Mouse (Mus musculus) MEL (cell line): ENCODE measurements around the gene Zc2hc1b. TPM values are rescaled to one million over a fixed set of nuclear protein-coding genes. Genes with fewer than 3 reads are reported as not detected.

Experiments used
- DNase-seq: peaks from one replicate; pipeline ENCODE4 v3.0.0; 2011; ENCODE audit warnings: low read depth, low spot score
- H3K27ac ChIP-seq: 2 replicates; pipeline ENCODE4 v1.5.1; 2012; ENCODE audit warnings: low read depth, mild to moderate bottlenecking, control low read depth, low read length, moderate library complexity; ENCODE audit not compliant: control insufficient read depth
- H3K27me3 ChIP-seq, 2 experiments: fragments of 150-350 bp in 1 of 2; sonication (generic) in 1 of 2; 2 replicates each; pipeline ENCODE4 v1.6.1; 2012; ENCODE audit warnings: low read length in 2 of 2, mild to moderate bottlenecking in 2 of 2, improper control_type of control experiment in 1 of 2, moderate library complexity in 1 of 2; ENCODE audit not compliant: insufficient read depth in 2 of 2, control insufficient read depth in 1 of 2
- H3K36me3 ChIP-seq, 2 experiments: 2 replicates each; pipeline ENCODE4 v1.6.1; 2012 to 2014; ENCODE audit warnings: low read length in 2 of 2, improper control_type of control experiment in 1 of 2, inconsistent platforms in 1 of 2, mild to moderate bottlenecking in 1 of 2; ENCODE audit not compliant: insufficient read depth in 2 of 2, control insufficient read depth in 1 of 2
- H3K4me1 ChIP-seq, 2 experiments: fragments of 150-350 bp in 1 of 2; sonication (generic) in 1 of 2; 2 replicates each; pipeline ENCODE4 v1.6.1; 2012; ENCODE audit warnings: low read length in 2 of 2, improper control_type of control experiment in 1 of 2, mild to moderate bottlenecking in 1 of 2; ENCODE audit not compliant: insufficient read depth in 2 of 2, control insufficient read depth in 1 of 2
- H3K4me3 ChIP-seq, 2 experiments: fragments of 150-350 bp in 1 of 2; sonication (generic) in 1 of 2; 2 replicates each; pipeline ENCODE4 v1.5.1; 2012; ENCODE audit warnings: low read depth in 2 of 2, low read length in 2 of 2, mild to moderate bottlenecking in 2 of 2, moderate library complexity in 2 of 2, control low read depth in 1 of 2, improper control_type of control experiment in 1 of 2; ENCODE audit not compliant: control insufficient read depth in 1 of 2, insufficient read depth in 1 of 2
- H3K79me2 ChIP-seq: 2 replicates; pipeline ENCODE4 v1.6.1; 2012; ENCODE audit warnings: mild to moderate bottlenecking, low read length, moderate library complexity; ENCODE audit not compliant: control insufficient read depth, poor library complexity, insufficient read depth
- H3K9ac ChIP-seq: 2 replicates; pipeline ENCODE4 v1.6.1; 2012; ENCODE audit warnings: low read depth, mild to moderate bottlenecking, control low read depth, low read length, moderate library complexity; ENCODE audit not compliant: control insufficient read depth, poor library complexity, severe bottlenecking
- H3K9me3 ChIP-seq: fragments of 150-350 bp; sonication (generic); replicated peaks from 2 replicates; pipeline ENCODE4 v1.6.1; 2012; ENCODE audit warnings: mild to moderate bottlenecking, low read length, improper control_type of control experiment, moderate library complexity; ENCODE audit not compliant: insufficient read depth
- CHD1 ChIP-seq: IDR thresholded peaks from 2 replicates; pipeline ENCODE4 v1.6.1; 2012; ENCODE audit warnings: low read depth, mild to moderate bottlenecking, inconsistent platforms, low read length, improper control_type of control experiment
- CHD2 ChIP-seq: IDR thresholded peaks from 2 replicates; pipeline ENCODE4 v1.6.1; 2011; ENCODE audit warnings: low read length, improper control_type of control experiment
- ELF1 ChIP-seq: IDR thresholded peaks from 2 replicates; pipeline ENCODE4 v1.6.1; 2014; ENCODE audit warnings: low read depth, mild to moderate bottlenecking, inconsistent platforms, low read length, improper control_type of control experiment, moderate library complexity
- EP300 ChIP-seq, 2 experiments: IDR thresholded peaks; 2 replicates each; pipeline ENCODE4 v1.6.1; 2011; ENCODE audit warnings: improper control_type of control experiment in 2 of 2, low read length in 2 of 2, low read depth in 1 of 2, mild to moderate bottlenecking in 1 of 2
- ETS1 ChIP-seq: IDR thresholded peaks from 2 replicates; pipeline ENCODE4 v1.6.1; 2012; ENCODE audit warnings: low read depth, mild to moderate bottlenecking, inconsistent platforms, low read length, improper control_type of control experiment, moderate library complexity
- GABPA ChIP-seq: IDR thresholded peaks from 2 replicates; pipeline ENCODE4 v1.6.1; 2012; ENCODE audit warnings: low read depth, mild to moderate bottlenecking, inconsistent platforms, low read length, improper control_type of control experiment, moderate library complexity
- HCFC1 ChIP-seq: IDR thresholded peaks from 2 replicates; pipeline ENCODE4 v1.6.1; 2012; ENCODE audit warnings: low read depth, mild to moderate bottlenecking, inconsistent platforms, low read length, improper control_type of control experiment, moderate library complexity
- JUND ChIP-seq: IDR thresholded peaks from 2 replicates; pipeline ENCODE4 v1.6.1; 2011; ENCODE audit warnings: low read depth, mild to moderate bottlenecking, improper control_type of control experiment, low read length
- KAT2A ChIP-seq: conservative IDR thresholded peaks from 2 replicates; pipeline ENCODE4 v1.6.1; 2012; ENCODE audit warnings: low read depth, low read length, improper control_type of control experiment, inconsistent platforms
- MAFK ChIP-seq: IDR thresholded peaks from 2 replicates; pipeline ENCODE4 v1.6.1; 2011; ENCODE audit warnings: low read depth, mild to moderate bottlenecking, low read length, improper control_type of control experiment, borderline replicate concordance
- MAX ChIP-seq: IDR thresholded peaks from 2 replicates; pipeline ENCODE4 v1.6.1; 2011; ENCODE audit warnings: low read length, improper control_type of control experiment
- MEF2A ChIP-seq: IDR thresholded peaks from 2 replicates; pipeline ENCODE4 v1.6.1; 2014; ENCODE audit warnings: low read depth, mild to moderate bottlenecking, inconsistent platforms, low read length, improper control_type of control experiment; ENCODE audit not compliant: poor library complexity, insufficient replicate concordance, severe bottlenecking; ENCODE audit errors: extremely low read depth
- MYB ChIP-seq: IDR thresholded peaks from 2 replicates; pipeline ENCODE4 v1.6.1; 2011; ENCODE audit warnings: mild to moderate bottlenecking, low read depth, low read length, improper control_type of control experiment
- MYC ChIP-seq: IDR thresholded peaks from 2 replicates; pipeline ENCODE4 v1.6.1; 2011; ENCODE audit warnings: low read depth, mild to moderate bottlenecking, low read length, improper control_type of control experiment, moderate library complexity
- NELFE ChIP-seq: IDR thresholded peaks from 2 replicates; pipeline ENCODE4 v1.6.1; 2011; ENCODE audit warnings: low read depth, low read length, improper control_type of control experiment
- POLR2AphosphoS2 ChIP-seq: IDR thresholded peaks from 2 replicates; pipeline ENCODE4 v1.6.1; 2011; ENCODE audit warnings: low read length, improper control_type of control experiment
- RAD21 ChIP-seq: IDR thresholded peaks from 2 replicates; pipeline ENCODE4 v1.6.1; 2011; ENCODE audit warnings: mild to moderate bottlenecking, low read depth, low read length, improper control_type of control experiment
- SIN3A ChIP-seq: IDR thresholded peaks from 2 replicates; pipeline ENCODE4 v1.6.1; 2012; ENCODE audit warnings: low read length, improper control_type of control experiment, inconsistent platforms
- TBP ChIP-seq: IDR thresholded peaks from 2 replicates; pipeline ENCODE4 v1.8.0; 2011; ENCODE audit warnings: low read depth, low read length, improper control_type of control experiment
- TCF12 ChIP-seq: IDR thresholded peaks from 2 replicates; pipeline ENCODE4 v1.6.1; 2014; ENCODE audit warnings: low read depth, mild to moderate bottlenecking, inconsistent platforms, low read length, improper control_type of control experiment, moderate library complexity
- UBTF ChIP-seq: IDR thresholded peaks from 2 replicates; pipeline ENCODE4 v1.6.1; 2012; ENCODE audit warnings: low read depth, mild to moderate bottlenecking, inconsistent platforms, low read length, improper control_type of control experiment, moderate library complexity, borderline replicate concordance; ENCODE audit not compliant: insufficient read depth
- USF2 ChIP-seq, 2 experiments: IDR thresholded peaks; 2 replicates each; pipeline ENCODE4 v1.6.1; 2011 to 2012; ENCODE audit warnings: improper control_type of control experiment in 2 of 2, low read length in 2 of 2, borderline replicate concordance in 1 of 2, inconsistent platforms in 1 of 2, low read depth in 1 of 2, mild to moderate bottlenecking in 1 of 2; ENCODE audit not compliant: insufficient read depth in 1 of 2
- ZC3H11A ChIP-seq: IDR thresholded peaks from 2 replicates; pipeline ENCODE4 v1.6.1; 2012; ENCODE audit warnings: low read depth, mild to moderate bottlenecking, inconsistent platforms, low read length, improper control_type of control experiment
- ZMIZ1 ChIP-seq: IDR thresholded peaks from 2 replicates; pipeline ENCODE4 v1.6.1; 2012; ENCODE audit warnings: low read depth, mild to moderate bottlenecking, inconsistent platforms, low read length, improper control_type of control experiment, moderate library complexity
- polyA plus RNA-seq, 2 experiments: library from polyadenylated mRNA; stranded (reverse) in 1 of 2; unstranded in 1 of 2; fragments of >175 nt in 1 of 2; fragments of >200 nt in 1 of 2; gene quantifications; 2 replicates each; pipeline versions ENCODE4 v1.2.1 to v1.2.4; 2012; ENCODE audit warnings: low replicate concordance in 2 of 2, low read depth in 1 of 2; ENCODE audit not compliant: insufficient read length in 2 of 2, insufficient read depth in 1 of 2, missing spikeins in 1 of 2
- total RNA-seq: library from RNA; depleted of rRNA; stranded (reverse); fragments of 300-350 nt; gene quantifications from 2 replicates; pipeline ENCODE4 v1.2.3, GENCODE M21; 2012

Zc2hc1b gene
- total and polyA plus RNA-seq, 3 experiments = 0.07 TPM; not detected in 2

- Histone ChIP-seq H3K9ac (no peak overlapping the region), H3K36me3 (no peaks in the 10 kb centered on the region), H3K9me3 (no peaks in the 10 kb centered on the region), H3K4me3 (no peak overlapping the region), H3K27me3 (peaks cover 0 to 3% of the 10 kb centered on the region in 2 experiments; a peak in 2 of 4 replicates), H3K79me2 (no peaks in the 10 kb centered on the region), H3K4me1 (no peaks in the 10 kb centered on the region), H3K27ac (no peak overlapping the region)
- TF ChIP-seq ZC3H11A (no peak), MAFK (no peak), UBTF (no peak), SIN3A (no peak), HCFC1 (no peak), MYC (no peak), MYB (no peak), NELFE (no peak), MAX (no peak), KAT2A (no peak), MEF2A (no peak), ELF1 (no peak), ZMIZ1 (no peak), USF2 (IDR thresholded peaks at IDR 0.05; ENCODE audit: borderline replicate concordance in 1 of 2, insufficient read depth in 1 of 2, low read depth in 1 of 2, low read length in 2 of 2) (no peak), EP300 (IDR thresholded peaks at IDR 0.05; ENCODE audit: low read depth in 1 of 2, low read length in 2 of 2) (no peak), CHD1 (no peak), JUND (no peak)
- no peak for DNase-seq
Measured at GRCm38 (mm10) chr10:13116706-13117665, 60.8 kb downstream of the Zc2hc1b start.

GRCm38 (mm10) chr10:13115030-13115429 lies 62.8 kb downstream of the Zc2hc1b start:
- H3K36me3 ChIP-seq = no peaks in the 10 kb centered on the region
- H3K27ac ChIP-seq = no peak overlapping the region
- no peak overlapping the region for H3K9ac ChIP-seq
- TF ChIP-seq GABPA (no peak), TBP (no peak), UBTF (no peak), MAFK (no peak), CHD2 (no peak), RAD21 (no peak), TCF12 (no peak), MEF2A (no peak), MYC (no peak), JUND (no peak), ETS1 (no peak), MAX (no peak), CHD1 (no peak), POLR2AphosphoS2 (no peak)
- H3K79me2 ChIP-seq = no peaks in the 10 kb centered on the region
- no peak for DNase-seq
- H3K4me3 ChIP-seq = no peak overlapping the region
- peaks cover 0 to 3% of the 10 kb centered on the region in 2 experiments; a peak in 2 of 4 replicates for H3K27me3 ChIP-seq
- no peaks in the 10 kb centered on the region for H3K9me3 ChIP-seq
- no peaks in the 10 kb centered on the region for H3K4me1 ChIP-seq
